Mouse (Mus musculus) thymus, adult 2 months (tissue): Measurements from ENCODE around the gene Fam185a.

Experiments
- CTCF ChIP-seq: fragments of 200-500 bp; IDR thresholded peaks from 2 replicates; pipeline ENCODE4 v1.5.1; 2012; ENCODE audit warnings: mild to moderate bottlenecking, control low read depth, low read length, moderate library complexity, borderline replicate concordance; ENCODE audit not compliant: control insufficient read depth, poor library complexity, insufficient read depth; ENCODE audit errors: extremely low read depth
- POLR2A ChIP-seq: fragments of 200-500 bp; IDR thresholded peaks from 2 replicates; pipeline ENCODE4 v1.6.1; 2012; ENCODE audit warnings: mild to moderate bottlenecking, low read length, control low read depth, moderate library complexity; ENCODE audit not compliant: control insufficient read depth, poor library complexity, insufficient read depth; ENCODE audit errors: extremely low read depth

DNA sequence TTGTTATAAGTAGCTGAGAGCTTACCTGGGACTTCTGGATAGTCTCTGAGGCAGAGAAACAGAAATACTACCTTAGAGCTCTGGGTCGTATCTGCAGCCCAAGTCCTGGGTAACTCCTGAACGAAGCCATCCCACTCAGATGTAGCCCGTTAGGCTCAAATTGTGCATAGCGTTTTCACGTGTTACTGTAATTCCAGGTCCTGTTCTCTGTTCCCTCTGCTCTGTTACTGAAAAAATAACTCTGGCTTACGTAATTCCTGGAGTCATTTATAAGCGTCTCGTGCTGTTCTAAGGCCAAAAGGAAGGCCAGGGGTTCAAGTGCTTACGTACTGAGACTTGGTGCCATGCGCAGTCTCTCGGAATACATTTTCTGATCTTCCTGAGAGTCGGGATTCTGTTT is 43.3 kb downstream of the Fam185a start:
- TF ChIP-seq CTCF (no peak), POLR2A (no peak)
